Mouse (Mus musculus) G1E (cell line): ENCODE results near the gene Serinc4. TPM values are rescaled to one million over a fixed set of nuclear protein-coding genes. Genes with fewer than 3 reads are reported as not detected.
A peak's percentile ranks its signal among the peaks of the same experiment; 100 is the strongest.

Experiments
- ATAC-seq: 2 replicates; pipeline ENCODE4 v1.8.0; 2016; ENCODE audit warnings: mild to moderate bottlenecking; ENCODE audit not compliant: insufficient number of reproducible peaks, poor library complexity, low FRiP score, severe bottlenecking; ENCODE audit errors: extremely low read depth
- DNase-seq: peaks from one replicate; pipeline ENCODE4 v3.0.0; 2012; ENCODE audit warnings: low spot score
- H3K27me3 ChIP-seq: 2 replicates; pipeline ENCODE4 v1.6.1; 2012; ENCODE audit warnings: mild to moderate bottlenecking, low read length, inconsistent platforms; ENCODE audit not compliant: insufficient read depth
- H3K36me3 ChIP-seq: replicated peaks from 2 replicates; pipeline ENCODE3; 2012; ENCODE audit warnings: mild to moderate bottlenecking, inconsistent platforms
- H3K4me1 ChIP-seq: 2 replicates; pipeline ENCODE4 v1.6.1; 2012; ENCODE audit warnings: low read depth, low read length, inconsistent platforms, mixed read lengths; ENCODE audit not compliant: insufficient read depth
- H3K4me3 ChIP-seq: 2 replicates; pipeline ENCODE4 v1.5.1; 2012; ENCODE audit warnings: low read depth, mild to moderate bottlenecking, inconsistent platforms, low read length, moderate library complexity, mixed read lengths
- H3K9me3 ChIP-seq: replicated peaks from 2 replicates; pipeline ENCODE4 v1.6.1; 2012; ENCODE audit warnings: inconsistent platforms
- CTCF ChIP-seq: IDR thresholded peaks from 2 replicates; pipeline ENCODE4 v1.5.1; 2012; ENCODE audit warnings: low read depth, low read length, inconsistent platforms, mixed read lengths
- GATA1 ChIP-seq: IDR thresholded peaks from 2 replicates; pipeline ENCODE4 v1.6.1; 2012; ENCODE audit warnings: borderline replicate concordance, low read length, inconsistent platforms, mixed read lengths
- GATA2 ChIP-seq: IDR thresholded peaks from 2 replicates; pipeline ENCODE4 v1.6.1; 2012; ENCODE audit warnings: low read depth, low read length, inconsistent platforms, borderline replicate concordance
- POLR2AphosphoS5 ChIP-seq: IDR thresholded peaks from 2 replicates; pipeline ENCODE4 v1.6.1; 2012; ENCODE audit warnings: low read depth, low read length, inconsistent platforms; ENCODE audit not compliant: insufficient replicate concordance
- TAL1 ChIP-seq: conservative IDR thresholded peaks from 2 replicates; pipeline ENCODE4 v1.6.1; 2012; ENCODE audit warnings: low read depth, low read length, inconsistent platforms, mixed read lengths
- polyA plus RNA-seq: library from polyadenylated mRNA; stranded (reverse); fragments of >175 nt; gene quantifications from 2 replicates; pipeline ENCODE4 v1.2.3, GENCODE M21; 2012
- total RNA-seq, 2 experiments: library from RNA; stranded (forward) in 1 of 2; stranded (reverse) in 1 of 2; fragments of 200-1000 nt in 1 of 2; fragments of >200 nt in 1 of 2; fragmentation: Nextera tagmentation in 1 of 2; gene quantifications; 2 replicates each; pipeline ENCODE4 v1.2.3; 2014 to 2017

The Serinc4 gene
- total and polyA plus RNA-seq, 3 experiments, result 1.3 TPM; not detected in 2

GRCm38 (mm10) chr2:121416356-121416755, 40.2 kb downstream of the Serinc4 start:
- Histone ChIP-seq H3K27me3 (no peaks in the 10 kb centered on the region), H3K9me3 (no peaks in the 10 kb centered on the region), H3K4me1 (peaks cover 43% of the 10 kb centered on the region), H3K36me3 (peaks cover 48% of the 10 kb centered on the region), H3K4me3 (no peak overlapping the region; the same call in 1 of the 2 replicates)
- no peak for DNase-seq
- no peak for TF ChIP-seq CTCF
- no peak for TF ChIP-seq GATA1
- no peak for TF ChIP-seq POLR2AphosphoS5
- no peak for TF ChIP-seq GATA2
- TF ChIP-seq TAL1, result no peak
- no peak for ATAC-seq

DNA sequence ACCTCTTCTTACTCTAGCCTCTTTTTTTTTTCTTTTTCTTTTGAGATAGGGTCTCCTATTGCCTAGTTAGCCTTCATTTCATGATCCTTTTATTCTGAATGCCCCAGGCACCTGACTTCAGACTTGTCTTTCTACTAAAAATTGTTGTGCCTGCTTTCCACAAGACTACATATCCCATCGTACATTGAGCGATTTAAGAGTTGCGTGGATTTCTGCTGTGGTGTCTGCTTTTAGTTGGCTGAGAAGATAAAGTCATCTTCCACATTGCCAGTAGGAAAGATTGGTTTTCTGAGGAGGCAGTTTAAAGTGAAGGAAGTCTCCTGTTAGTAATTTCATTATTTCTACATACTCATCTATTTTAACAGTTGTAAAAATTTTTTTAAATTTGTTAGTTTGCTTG, 41.0 kb downstream of the Serinc4 start:
- Histone ChIP-seq H3K4me1 (peaks cover 42% of the 10 kb centered on the region), H3K27me3 (no peaks in the 10 kb centered on the region), H3K9me3 (no peaks in the 10 kb centered on the region), H3K36me3 (peaks cover 44% of the 10 kb centered on the region), H3K4me3 (no peak overlapping the region; the same call in 1 of the 2 replicates)
- DNase-seq (no peak), ATAC-seq (no peak)
- TF ChIP-seq TAL1 (no peak), GATA1 (no peak), GATA2 (no peak), POLR2AphosphoS5 (no peak), CTCF (no peak)

DNA sequence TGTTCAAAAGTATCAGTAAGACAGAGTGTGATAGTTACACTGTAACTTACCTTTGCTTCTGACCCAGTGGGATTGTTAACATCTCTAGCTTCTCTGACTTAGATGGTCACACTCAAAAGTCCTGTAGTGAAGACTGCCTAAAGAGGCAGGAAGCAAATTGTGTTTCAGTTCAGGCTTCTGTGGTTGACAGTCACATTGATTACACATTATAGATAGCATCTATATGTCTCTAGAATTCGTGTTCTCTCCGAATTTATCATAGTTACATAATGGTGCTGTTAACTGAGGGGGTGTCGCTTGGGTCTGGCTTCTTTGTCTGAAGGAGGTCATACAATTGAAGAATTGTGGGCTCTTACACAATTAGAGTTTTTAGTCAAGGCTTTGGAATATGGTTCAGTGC, 41.5 kb downstream of the Serinc4 start:
- Histone ChIP-seq H3K4me1 (peaks cover 44% of the 10 kb centered on the region), H3K27me3 (no peaks in the 10 kb centered on the region), H3K36me3 (peaks cover 46% of the 10 kb centered on the region), H3K4me3 (peak overlapping the region; percentile 97; the same call in 1 of the 2 replicates), H3K9me3 (no peaks in the 10 kb centered on the region)
- ATAC-seq, result no peak
- no peak for DNase-seq
- TF ChIP-seq CTCF (no peak), GATA2 (no peak), POLR2AphosphoS5 (no peak), GATA1 (no peak), TAL1 (no peak)

GRCm38 (mm10) chr2:121414139-121414685, 42.4 kb downstream of the Serinc4 start:
- peak; percentile 57 for DNase-seq
- Histone ChIP-seq H3K9me3 (no peaks in the 10 kb centered on the region), H3K4me1 (peaks cover 41% of the 10 kb centered on the region), H3K4me3 (peak overlapping the region; percentile 97), H3K36me3 (peaks cover 41% of the 10 kb centered on the region), H3K27me3 (no peaks in the 10 kb centered on the region)
- ATAC-seq, result no peak
- no peak for TF ChIP-seq GATA1
- TF ChIP-seq CTCF, result no peak
- TF ChIP-seq POLR2AphosphoS5, result no peak
- no peak for TF ChIP-seq GATA2
- no peak for TF ChIP-seq TAL1

GRCm38 (mm10) chr2:121413387-121414042, 43.1 kb downstream of the Serinc4 start, which contains the start of the genes Pdia3 and Catsper2:
TSS of gene Pdia3 (plus strand) at chr2:121413775.
TSS of gene Catsper2 (minus strand) at chr2:121413792.
- Histone ChIP-seq H3K4me3 (peak within 1 kb of the TSS; percentile 97), H3K27me3 (no peaks in the 10 kb centered on the region), H3K4me1 (peaks cover 41% of the 10 kb centered on the region), H3K36me3 (peaks cover 34% of the 10 kb centered on the region), H3K9me3 (no peaks in the 10 kb centered on the region)
- ATAC-seq (peak; percentile 80), DNase-seq (peak; percentile 99)
- no peak for TF ChIP-seq GATA2
- no peak for TF ChIP-seq TAL1
- no peak for TF ChIP-seq GATA1
- no peak for TF ChIP-seq POLR2AphosphoS5
- TF ChIP-seq CTCF, result no peak

DNA sequence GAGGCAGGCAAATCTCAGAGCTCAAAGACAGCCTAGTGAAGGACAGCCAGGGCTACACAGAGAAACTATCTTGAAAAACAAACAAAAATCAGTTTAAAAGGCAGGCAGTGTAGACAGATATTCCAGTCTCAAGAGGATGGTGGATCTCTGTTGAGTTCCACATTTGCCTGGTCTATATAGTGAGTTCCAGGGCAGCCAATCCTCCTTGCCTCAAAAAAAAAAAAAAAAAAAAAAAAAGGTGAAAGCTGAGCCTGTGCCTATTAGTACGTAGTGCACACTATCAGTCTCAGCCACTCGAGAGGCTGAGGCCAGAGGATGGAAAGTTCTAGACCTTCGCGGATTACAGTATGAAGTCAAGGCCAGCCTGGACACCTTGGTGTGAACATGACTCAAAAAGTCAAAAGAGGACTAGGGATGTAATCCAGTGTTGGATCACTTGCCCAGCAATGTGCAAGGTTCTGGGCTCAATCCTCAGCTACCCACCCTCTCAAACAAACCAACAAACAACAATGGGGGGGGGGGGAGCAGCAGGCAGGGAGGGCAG, 43.7 kb downstream of the Serinc4 start:
- H3K4me3 ChIP-seq, result peak overlapping the region; percentile 97
- ATAC-seq (no peak), DNase-seq (no peak)
- H3K36me3 ChIP-seq, result peaks cover 28% of the 10 kb centered on the region
- H3K27me3 ChIP-seq, result no peaks in the 10 kb centered on the region
- TF ChIP-seq CTCF (no peak), GATA2 (no peak), GATA1 (no peak), POLR2AphosphoS5 (no peak), TAL1 (no peak)
- H3K4me1 ChIP-seq, result peaks cover 38% of the 10 kb centered on the region
- H3K9me3 ChIP-seq, result no peaks in the 10 kb centered on the region
